Mouse (Mus musculus) right cerebral cortex, adult 2 months (tissue): ENCODE results near the gene Cox10.

ENCODE experiments used
- DNase-seq, 2 experiments: peaks; one replicate each; pipeline ENCODE4 v3.0.0; 2021 to 2022; ENCODE audit warnings: low spot score in 2 of 2

Cox10 gene

GRCm38 (mm10) chr11:63999431-63999830 lies 79.8 kb downstream of the Cox10 start:
- DNase-seq: no peak

- no peak for DNase-seq
These were observed 87.3 kb downstream of the Cox10 start for GRCm38 (mm10) chr11:63991958-63992357.

GRCm38 (mm10) chr11:63990759-63991158 lies 88.5 kb downstream of the Cox10 start:
- no peak for DNase-seq

DNA sequence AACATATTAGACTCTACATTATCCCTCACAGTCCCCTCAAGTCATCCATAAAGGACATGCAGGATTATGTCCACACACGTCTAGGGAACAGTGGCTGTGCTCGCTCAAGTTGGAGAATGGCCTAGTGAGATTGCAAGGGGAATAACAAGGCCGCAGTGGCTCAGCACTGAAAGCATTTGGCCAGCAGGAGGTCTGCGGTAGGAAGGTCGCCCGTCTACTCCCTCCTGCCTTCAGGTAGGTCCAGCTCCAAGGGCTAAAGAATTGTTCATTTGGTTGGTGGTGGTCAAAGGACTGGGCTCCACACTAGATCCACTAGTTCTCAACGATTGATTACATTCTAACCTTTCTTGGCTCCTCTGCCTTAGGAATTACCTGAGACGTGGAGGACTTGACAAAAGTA lies 89.0 kb downstream of the Cox10 start:
- no peak for DNase-seq

- no peak for DNase-seq
These were observed 90.0 kb downstream of the Cox10 start for GRCm38 (mm10) chr11:63988991-63989860.

- no peak for DNase-seq
These were observed 91.1 kb downstream of the Cox10 start for GRCm38 (mm10) chr11:63988031-63988665.

- DNase-seq: no peak
These were observed 92.6 kb downstream of the Cox10 start for GRCm38 (mm10) chr11:63986710-63987109.

DNA sequence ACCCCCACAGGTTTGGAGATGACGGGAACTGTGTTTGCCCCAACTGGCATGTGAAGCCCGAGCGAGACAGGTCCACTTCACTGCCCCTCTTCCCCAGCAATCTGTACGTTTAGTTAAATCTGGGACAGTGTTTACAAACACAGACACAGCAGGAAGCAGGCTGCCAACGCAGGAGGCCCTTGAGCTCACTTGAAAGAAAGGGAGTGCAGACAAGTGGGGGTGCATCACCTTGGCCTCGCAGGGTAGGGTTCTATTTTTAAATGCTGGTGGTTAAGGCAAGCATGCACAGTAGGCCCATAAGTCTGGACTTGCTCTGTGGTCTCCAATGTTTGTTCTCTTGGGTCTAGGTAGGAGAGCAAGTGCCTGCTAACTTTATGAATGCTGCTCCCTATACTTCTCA lies 93.8 kb downstream of the Cox10 start:
- DNase-seq: no peak

GRCm38 (mm10) chr11:63984622-63985168 lies 94.6 kb downstream of the Cox10 start:
- no peak for DNase-seq

GRCm38 (mm10) chr11:63977741-63978140 lies 101.5 kb downstream of the Cox10 start:
- DNase-seq: no peak

GRCm38 (mm10) chr11:63976775-63977174 lies 102.5 kb downstream of the Cox10 start:
- no peak for DNase-seq

- DNase-seq: no peak
These were observed 103.9 kb downstream of the Cox10 start for GRCm38 (mm10) chr11:63975260-63975899.

GRCm38 (mm10) chr11:63973973-63974372 lies 105.3 kb downstream of the Cox10 start:
- DNase-seq: no peak

DNA sequence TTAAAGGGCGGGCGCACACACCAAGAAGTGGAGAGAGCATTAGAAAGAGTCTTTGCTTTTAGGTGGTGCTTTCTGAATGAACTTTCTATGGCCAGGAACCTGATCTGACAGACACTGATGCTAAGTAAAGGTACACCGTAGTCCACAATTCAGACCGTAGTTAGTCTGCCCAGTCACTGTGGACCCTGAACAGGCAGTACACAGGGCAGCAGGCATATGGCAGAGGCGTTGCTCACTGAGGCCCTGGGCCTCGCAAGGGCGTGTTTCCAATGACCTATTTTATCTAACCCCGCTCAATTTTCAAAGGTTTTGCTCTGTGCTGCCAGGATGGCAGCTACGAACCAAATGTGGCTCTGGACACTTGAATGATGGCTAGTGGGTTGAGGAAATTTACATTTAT lies 107.8 kb downstream of the Cox10 start:
- DNase-seq: no peak

DNA sequence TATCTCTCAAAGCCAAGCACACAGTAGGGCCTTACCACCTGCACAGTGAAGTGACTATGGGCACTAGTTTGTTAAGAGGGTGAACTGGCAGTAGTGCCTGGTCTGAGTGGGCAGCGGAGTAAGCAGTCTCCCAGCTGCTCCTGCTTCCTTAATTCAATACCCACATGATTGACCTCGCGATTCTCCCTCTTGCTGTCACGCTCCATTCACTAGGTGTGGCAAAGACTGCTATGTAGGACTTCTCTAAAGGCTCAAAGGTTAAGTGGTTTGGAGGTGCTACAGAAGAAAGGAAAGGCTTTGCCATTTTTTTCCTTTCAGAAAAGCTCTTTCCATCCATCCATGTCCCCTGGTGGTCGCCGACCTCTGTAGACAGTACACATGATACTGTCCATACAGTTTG lies 108.5 kb downstream of the Cox10 start:
- no peak for DNase-seq

GRCm38 (mm10) chr11:63969205-63969910 lies 109.9 kb downstream of the Cox10 start:
- DNase-seq: peak in 1 of 2 experiments; percentile 12

DNA sequence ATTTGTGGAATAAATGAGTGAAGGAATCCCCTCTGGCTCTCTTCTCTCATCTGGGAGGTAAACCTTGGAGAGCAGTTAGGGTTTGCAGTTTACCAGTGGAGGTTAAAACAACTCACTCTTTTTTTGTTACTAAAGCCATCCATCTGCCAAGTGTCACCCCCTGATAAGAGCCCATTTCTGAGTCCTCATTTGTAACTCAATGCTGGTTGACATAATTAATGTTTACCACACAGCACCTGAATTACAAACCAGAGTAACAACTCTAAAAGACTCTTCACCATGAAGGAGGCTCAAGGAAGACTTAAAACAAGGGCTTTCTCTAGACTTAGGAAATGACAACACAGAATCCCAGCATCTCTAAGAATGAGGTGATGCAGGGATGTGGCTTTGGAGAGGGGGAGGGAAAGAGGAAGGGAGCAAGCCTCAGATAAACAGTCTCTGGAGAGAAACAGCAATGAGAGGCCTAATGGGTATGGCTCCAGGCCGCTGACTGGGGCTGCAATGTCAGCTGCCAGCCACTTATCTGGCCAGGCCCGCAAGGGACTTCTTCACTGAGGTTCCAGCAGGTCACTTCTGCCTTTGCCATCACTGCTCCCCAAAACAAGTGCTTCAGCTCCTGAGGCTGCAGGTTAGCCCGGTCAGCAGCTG lies 110.8 kb downstream of the Cox10 start:
- DNase-seq: no peak

DNA sequence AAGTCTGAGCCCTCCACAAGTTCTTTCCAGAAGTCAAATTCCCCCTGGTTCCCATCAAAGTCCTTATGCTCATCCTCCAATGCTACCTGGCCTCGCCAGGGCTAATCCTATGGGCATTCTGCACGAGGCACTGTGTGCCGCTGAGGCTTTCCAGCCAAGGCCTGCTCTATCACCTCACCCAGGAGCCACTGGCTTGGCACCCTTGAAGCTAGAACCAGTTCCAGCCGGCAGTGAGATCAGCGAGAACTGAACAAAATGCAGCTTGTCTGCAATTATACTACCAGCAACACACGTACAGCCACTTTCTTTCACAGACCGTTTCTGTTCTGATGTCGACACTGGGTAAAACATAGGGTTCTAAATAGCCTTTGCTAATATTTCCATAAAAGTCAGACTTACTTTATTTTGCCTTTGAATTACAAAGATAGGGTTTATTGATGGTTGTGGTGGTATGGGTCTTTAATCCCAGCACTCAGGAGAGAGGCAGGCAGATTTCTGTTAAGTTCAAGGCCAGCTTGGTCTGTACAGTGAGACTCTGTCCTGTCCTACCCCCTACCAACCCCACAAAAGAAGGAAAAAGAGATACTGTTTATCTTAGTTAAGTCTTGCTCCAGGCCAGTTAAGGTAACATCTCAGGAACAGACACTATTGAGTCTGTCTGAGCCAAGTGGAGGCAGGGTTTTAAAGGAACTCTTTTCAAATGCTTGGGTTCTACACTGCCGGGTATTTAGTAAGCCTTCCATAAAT lies 111.5 kb downstream of the Cox10 start:
- no peak for DNase-seq

- no peak for DNase-seq
These were observed 113.8 kb downstream of the Cox10 start for GRCm38 (mm10) chr11:63965437-63965836.

DNA sequence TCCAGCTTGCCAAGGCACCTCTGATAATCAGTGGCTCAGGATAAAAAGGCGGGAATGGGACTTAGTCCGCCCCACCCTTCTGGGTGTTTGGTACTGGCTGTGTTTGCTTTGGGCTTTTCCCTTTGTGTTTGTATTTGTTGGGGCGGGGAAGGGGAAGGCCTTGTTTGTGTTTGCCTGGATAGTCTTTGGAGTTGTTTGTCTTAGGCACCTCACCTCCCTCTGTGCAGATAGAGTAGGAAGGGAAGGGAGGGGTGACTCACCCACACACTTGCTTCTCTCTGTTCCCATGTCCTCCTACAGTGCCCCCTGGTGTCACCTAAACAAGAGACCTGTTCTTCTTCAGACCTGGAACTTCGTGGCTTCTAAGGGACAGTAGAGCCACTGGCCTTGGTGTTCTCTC lies 122.1 kb downstream of the Cox10 start:
- DNase-seq: no peak

- no peak for DNase-seq
These were observed 122.5 kb downstream of the Cox10 start for GRCm38 (mm10) chr11:63956748-63957147.
